Mouse (Mus musculus) cerebellum, adult 2 months (tissue): ENCODE measurements around the gene Ptx4.

Source experiments
- CTCF ChIP-seq: fragments of 200-500 bp; IDR thresholded peaks from 2 replicates; pipeline ENCODE4 v1.5.1; 2011; ENCODE audit warnings: low read depth, mild to moderate bottlenecking, control low read depth, low read length, moderate library complexity, borderline replicate concordance; ENCODE audit not compliant: insufficient read depth
- POLR2A ChIP-seq: fragments of 200-500 bp; IDR thresholded peaks from 2 replicates; pipeline ENCODE4 v1.6.1; 2011; ENCODE audit warnings: low read length, control low read depth, borderline replicate concordance; ENCODE audit not compliant: insufficient read depth

- no peak for TF ChIP-seq CTCF
- TF ChIP-seq POLR2A, result peak; percentile 82
Observed at GRCm38 (mm10) chr17:25115664-25116432, 4.7 kb upstream of the Ptx4 start, which contains the start of gene Telo2.
